Comparison of ENCODE assay signal across 23 mouse cellular contexts in the genomic region with DNA sequence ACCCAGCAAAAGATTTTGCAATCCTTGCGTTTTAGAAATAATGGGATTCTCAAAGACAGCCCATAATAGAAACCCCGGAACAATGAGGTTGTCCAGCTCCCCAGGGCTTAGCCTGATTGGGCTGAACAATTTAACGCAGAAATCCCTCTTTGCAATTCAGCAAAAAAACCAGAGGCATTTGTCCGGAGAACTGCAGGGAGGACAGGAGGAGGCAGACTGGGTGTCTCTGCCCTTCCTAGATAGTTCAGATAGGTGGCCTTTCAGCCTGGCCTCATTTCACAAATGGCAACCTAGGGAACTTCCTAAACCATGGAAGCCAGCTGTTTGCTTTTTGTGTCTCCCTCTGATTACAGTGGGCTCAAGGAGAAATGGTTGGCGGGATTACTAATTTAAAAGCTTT.
DNase-seq lines count a peak whose midpoint lies in the region; ATAC-seq lines count a peak whose summit lies in the region.
"Had no signal": no experiment of that assay in that cellular context is flagged by ENCODE, and none has a peak within 500 bp of the region (broad histone marks: within the 10 kb centered on the region; RNA-seq: fewer than 3 reads in every experiment).

No protein-coding gene starts in this region.

- 28% methylated on average over 5 of the region's 5 CpGs for WGBS in hindbrain, embryonic 15.5 days
- WGBS in hindbrain, embryonic 12.5 days = 42% methylated on average over 5 of the region's 5 CpGs
- 6% methylated on average over 5 of the region's 5 CpGs for WGBS in midbrain, embryonic 14.5 days

- peak overlapping the region; percentile 48 for H3K27ac ChIP-seq in hindbrain, embryonic 15.5 days (replicated peaks)
- no peak overlapping the region for H3K27ac ChIP-seq in hindbrain, embryonic 12.5 days
- no peak overlapping the region; the same call in 1 of the 2 replicates for H3K27ac ChIP-seq in midbrain, embryonic 14.5 days (replicated peaks; ENCODE audit: low read depth, low read length)
- H3K27ac ChIP-seq: heart, embryonic 13.5 days; liver, embryonic 14.5 days; neural tube, embryonic 12.5 days had no signal

- no peaks in the 10 kb centered on the region for H3K9me3 ChIP-seq in hindbrain, embryonic 15.5 days
- no peaks in the 10 kb centered on the region for H3K9me3 ChIP-seq in hindbrain, embryonic 12.5 days (replicated peaks)
- H3K9me3 ChIP-seq in midbrain, embryonic 14.5 days (ENCODE audit: control insufficient read depth, low read length) = no peaks in the 10 kb centered on the region
- H3K9me3 ChIP-seq: heart, embryonic 13.5 days; neural tube, embryonic 12.5 days had no signal

- no peak overlapping the region for H3K9ac ChIP-seq in hindbrain, embryonic 15.5 days
- no peak overlapping the region for H3K9ac ChIP-seq in hindbrain, embryonic 12.5 days
- no peak overlapping the region for H3K9ac ChIP-seq in midbrain, embryonic 14.5 days (replicated peaks; ENCODE audit: low read length)
- H3K9ac ChIP-seq: forebrain, postnatal 0 days; heart, embryonic 13.5 days; liver, embryonic 14.5 days; lung, embryonic 14.5 days; neural tube, embryonic 12.5 days had no signal

- H3K4me3 ChIP-seq in hindbrain, embryonic 15.5 days = no peak overlapping the region
- no peak overlapping the region for H3K4me3 ChIP-seq in hindbrain, embryonic 12.5 days
- H3K4me3 ChIP-seq in midbrain, embryonic 14.5 days (replicated peaks; ENCODE audit: low read depth, low read length) = no peak overlapping the region
- H3K4me3 ChIP-seq: heart, embryonic 13.5 days; myocyte; neural tube, embryonic 12.5 days had no signal

- no peaks in the 10 kb centered on the region for H3K36me3 ChIP-seq in hindbrain, embryonic 15.5 days
- H3K36me3 ChIP-seq in hindbrain, embryonic 12.5 days = no peaks in the 10 kb centered on the region
- no peaks in the 10 kb centered on the region for H3K36me3 ChIP-seq in midbrain, embryonic 14.5 days (ENCODE audit: control insufficient read depth, insufficient read depth, low read length)
- H3K36me3 ChIP-seq: heart, embryonic 13.5 days; neural tube, embryonic 12.5 days had no signal

- no peaks in the 10 kb centered on the region for H3K27me3 ChIP-seq in hindbrain, embryonic 15.5 days
- no peaks in the 10 kb centered on the region for H3K27me3 ChIP-seq in hindbrain, embryonic 12.5 days
- no peaks in the 10 kb centered on the region for H3K27me3 ChIP-seq in midbrain, embryonic 14.5 days (ENCODE audit: control insufficient read depth, insufficient read depth, low read length)
- H3K27me3 ChIP-seq: CH12.LX; heart, embryonic 13.5 days; neural tube, embryonic 12.5 days had no signal

- peak; percentile 16 for DNase-seq in embryo, embryonic 11 days
- DNase-seq in embryo, embryonic 9.5 days (ENCODE audit: extremely low spot score) = no peak
- DNase-seq in R1 (ENCODE audit: low read depth, low spot score) = peak; percentile 29
- DNase-seq in midbrain, embryonic 14.5 days = peak; percentile 50
- DNase-seq in adrenal gland, adult 2 months = no peak
- no peak for DNase-seq in cerebellum, adult 11-12 months
- DNase-seq: adrenal gland, postnatal 14 days; cerebellum, postnatal 14 days; forebrain, postnatal 0 days; heart, postnatal 14 days; kidney, postnatal 14 days; liver; lung, embryonic 14.5 days; lung, postnatal 14 days; thymus, postnatal 4 days had no signal

- ATAC-seq in hindbrain, embryonic 15.5 days (ENCODE audit: low FRiP score, low read depth) = no peak
- no peak for ATAC-seq in hindbrain, embryonic 12.5 days (ENCODE audit: low FRiP score)
- no peak for ATAC-seq in midbrain, embryonic 14.5 days (ENCODE audit: low FRiP score, low TSS enrichment)
- ATAC-seq: forebrain, postnatal 0 days; intestine, embryonic 16.5 days had no signal

- peak overlapping the region; percentile 27 for H3K4me2 ChIP-seq in hindbrain, embryonic 15.5 days
- H3K4me2 ChIP-seq in hindbrain, embryonic 12.5 days (replicated peaks) = no peak overlapping the region
- H3K4me2 ChIP-seq in midbrain, embryonic 14.5 days (ENCODE audit: low read length) = 0 out of 2 replicates have a peak overlapping the region, but pooled peaks have one; percentile 22
- H3K4me2 ChIP-seq: heart, embryonic 13.5 days; lung, embryonic 14.5 days; neural tube, embryonic 12.5 days had no signal

- H3K4me1 ChIP-seq in hindbrain, embryonic 15.5 days (replicated peaks) = 0 out of 2 replicates have a peak, but pooled peaks cover 3% of the 10 kb centered on the region
- no peaks in the 10 kb centered on the region for H3K4me1 ChIP-seq in hindbrain, embryonic 12.5 days
- H3K4me1 ChIP-seq in midbrain, embryonic 14.5 days (ENCODE audit: control insufficient read depth, insufficient read depth, low read length) = peaks cover 10% of the 10 kb centered on the region
- H3K4me1 ChIP-seq: heart, embryonic 13.5 days; neural tube, embryonic 12.5 days had no signal

Comparison
In these comparisons a context has a peak if more than half of its experiments do, and no peak if none do; other contexts are left out.
1. DNase-seq: peak in embryo, embryonic 11 days (single experiment), R1 (single experiment) and midbrain, embryonic 14.5 days (single experiment); none in embryo, embryonic 9.5 days (single experiment), adrenal gland, adult 2 months (single experiment) and cerebellum, adult 11-12 months (single experiment).